Mouse (Mus musculus): ENCODE results near the gene Zbtb8b.

DNA sequence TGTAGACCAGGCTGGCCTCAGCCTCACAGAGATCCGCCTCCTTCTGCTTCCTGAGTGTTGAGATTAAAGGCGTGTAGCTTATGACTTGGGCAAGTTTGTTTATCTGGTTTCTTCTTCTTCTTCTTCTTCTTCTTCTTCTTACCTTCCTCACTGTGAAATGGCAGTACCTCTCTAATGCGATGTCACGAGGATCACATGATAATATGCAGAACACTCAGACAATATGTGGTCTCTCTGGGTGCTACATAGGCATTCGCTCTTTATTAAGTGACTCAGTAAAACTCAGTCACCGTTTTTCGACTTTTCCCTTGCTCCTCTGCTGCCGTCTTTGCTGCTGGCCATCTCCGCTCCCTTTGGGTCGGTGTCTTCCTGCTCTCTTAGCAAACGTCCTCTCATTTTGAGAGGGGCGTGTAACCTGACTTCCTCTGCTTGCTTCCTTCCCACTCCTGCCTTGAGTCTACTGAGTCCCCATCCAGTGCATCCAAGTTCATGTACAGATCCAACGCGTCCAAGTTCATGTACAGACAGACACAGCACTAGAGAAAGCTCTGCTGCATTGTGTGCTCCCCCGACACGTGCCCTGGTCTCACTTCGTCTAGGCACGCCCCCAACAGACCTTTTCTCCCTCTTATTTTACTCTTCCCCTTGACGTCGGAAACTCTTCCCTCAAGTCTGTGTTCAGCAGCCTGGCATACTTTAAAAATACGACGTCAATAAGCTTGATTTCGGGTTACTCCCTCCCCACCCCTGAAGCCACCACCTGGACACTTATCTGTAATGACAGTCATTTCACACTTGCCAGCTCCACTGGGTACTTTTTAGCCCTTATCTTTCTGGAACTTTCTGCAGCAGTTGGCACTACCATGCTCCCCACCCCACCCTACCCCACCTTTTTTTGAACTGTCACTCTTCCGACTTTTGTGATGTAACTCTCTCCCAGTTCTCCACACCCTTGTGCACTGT lies 22.7 kb upstream of the Zbtb8b start:
- TF ChIP-seq POLR2A (IDR thresholded peaks at IDR 0.05; ENCODE audit: low read depth, low read length) = no peak
- TF ChIP-seq CTCF (IDR thresholded peaks at IDR 0.05; ENCODE audit: extremely low read depth, insufficient read length, insufficient replicate concordance, low read depth, low read length) = no peak
